Mouse (Mus musculus): ENCODE data around the gene Slc5a6.

Gene Slc5a6

DNA sequence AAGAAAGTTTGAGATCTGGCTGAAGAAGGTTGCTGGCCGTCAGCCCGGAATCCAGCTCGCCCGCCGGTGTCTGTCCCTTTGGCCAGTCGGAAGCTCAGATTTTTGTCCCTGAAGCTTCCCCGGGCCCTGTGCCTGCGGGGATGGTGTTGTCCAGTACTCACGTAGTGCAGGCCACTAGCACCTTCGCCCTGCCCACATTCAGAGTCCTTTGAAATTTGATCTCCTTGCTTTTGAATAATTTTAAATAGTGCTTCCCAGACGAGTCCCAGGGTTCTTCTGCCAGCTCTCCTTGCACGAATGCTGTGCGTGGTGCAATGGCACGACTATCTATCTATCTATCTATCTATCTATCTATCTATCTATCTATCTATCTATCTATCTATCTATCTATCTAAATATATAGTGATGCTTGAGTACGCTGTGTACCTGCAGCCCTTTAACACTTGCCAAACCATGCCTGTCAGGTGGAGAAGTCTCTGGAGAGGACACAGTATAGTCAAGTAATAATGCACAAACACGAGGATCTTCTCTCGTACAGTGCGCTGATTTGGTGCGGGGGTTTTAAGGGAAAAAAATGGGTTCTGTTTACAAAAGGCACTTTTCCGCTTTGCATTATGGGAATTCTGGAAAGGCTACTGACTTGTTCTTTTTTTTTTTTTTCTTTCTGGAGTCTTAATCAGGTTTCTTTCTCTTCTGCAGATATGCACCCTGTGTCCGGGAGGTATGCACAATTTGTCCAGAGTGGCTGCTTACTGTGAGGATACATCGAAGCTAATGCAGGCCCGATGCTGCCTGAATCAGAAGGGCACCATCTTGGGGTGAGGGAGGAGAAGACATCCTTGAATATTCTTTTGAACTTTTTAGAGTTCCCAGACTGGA lies at the start of gene Slc5a6:
Gene Slc5a6, minus strand, starts transcription at position 162 of the 879 bp plus-strand sequence.
- DNase-seq (ENCODE audit: low read depth, low spot score): peak; percentile 82

DNA sequence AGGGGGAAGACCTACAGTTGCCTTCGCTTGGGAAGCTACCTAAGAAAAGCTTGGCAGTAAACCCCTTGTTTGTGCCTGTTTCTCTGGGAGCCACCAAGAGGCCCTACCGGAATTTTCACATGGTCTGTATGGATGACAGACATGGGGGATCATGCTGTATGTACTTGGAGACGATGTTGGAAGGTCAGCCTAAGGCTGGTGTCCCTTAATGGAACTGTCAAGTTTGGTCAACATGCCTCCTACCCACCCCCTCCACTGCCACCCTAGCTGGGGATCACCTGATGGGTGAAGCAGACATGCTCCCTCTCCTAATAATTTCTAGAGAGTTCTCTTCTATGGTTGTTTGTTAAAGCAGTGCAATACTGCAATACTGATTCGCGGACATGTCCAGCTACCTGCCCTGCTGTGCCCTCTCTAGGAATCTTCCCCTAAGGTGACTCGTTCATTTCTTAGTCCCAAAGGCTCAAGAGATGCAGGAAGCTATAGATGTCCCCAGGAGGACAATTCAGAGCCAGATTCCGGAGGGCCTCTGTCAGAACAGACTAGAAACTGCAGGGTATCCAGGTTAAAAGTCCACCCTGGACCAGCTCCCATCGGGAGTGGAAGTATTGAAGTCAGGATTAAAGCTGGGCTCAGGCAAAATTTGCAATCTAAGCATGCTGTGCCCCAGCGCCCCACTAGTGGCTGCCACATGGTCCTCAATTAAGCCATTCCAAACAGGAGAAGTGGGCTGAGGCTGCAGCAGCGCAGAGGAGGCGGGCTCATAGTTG lies 47.2 kb upstream of the Slc5a6 start:
- DNase-seq (ENCODE audit: low read depth, low spot score): no peak

DNA sequence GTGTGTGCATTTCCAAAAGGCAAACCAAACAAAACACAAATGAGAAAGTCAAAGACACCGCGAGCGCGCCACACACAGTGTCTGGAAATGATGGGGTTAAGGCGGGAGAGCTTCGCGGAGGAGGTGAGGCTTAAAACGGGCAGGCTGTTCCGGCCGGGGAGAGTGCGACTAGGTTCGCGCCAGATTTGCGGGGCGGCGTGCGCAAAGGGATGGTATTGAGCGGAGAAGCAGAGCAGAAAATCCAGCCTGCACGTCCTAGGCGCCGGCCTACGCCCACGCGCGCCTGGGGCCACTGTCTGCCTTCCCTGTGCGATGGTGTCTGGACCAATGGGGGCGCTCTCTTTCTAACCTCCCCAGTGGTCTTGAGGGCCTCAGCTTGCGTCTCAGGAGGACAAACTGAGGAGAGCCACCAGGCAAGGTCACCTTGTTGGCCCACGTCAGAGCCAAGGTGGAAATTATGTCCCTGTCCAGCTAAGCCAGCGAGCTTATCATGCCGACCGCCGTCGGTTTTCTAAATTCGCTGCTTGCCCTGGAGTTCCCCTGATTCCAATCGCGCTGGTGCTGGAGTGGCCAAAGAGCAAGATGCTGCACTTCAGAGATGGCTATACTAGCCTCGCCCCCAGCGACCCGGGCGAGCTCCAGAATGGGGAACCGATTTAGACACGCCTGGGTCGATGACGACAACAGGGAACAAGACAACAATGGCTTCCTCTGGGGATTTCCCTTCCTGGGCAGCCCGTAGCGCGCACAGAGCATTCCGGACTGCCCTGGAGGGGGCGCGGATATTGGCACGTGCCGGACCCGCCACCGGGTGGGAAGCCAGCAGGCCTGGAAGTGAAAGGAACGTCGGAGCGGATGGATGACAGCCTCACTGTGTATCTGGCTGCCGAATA lies 46.3 kb upstream of the Slc5a6 start:
- peak; percentile 85 for DNase-seq (ENCODE audit: low read depth, low spot score)

DNA sequence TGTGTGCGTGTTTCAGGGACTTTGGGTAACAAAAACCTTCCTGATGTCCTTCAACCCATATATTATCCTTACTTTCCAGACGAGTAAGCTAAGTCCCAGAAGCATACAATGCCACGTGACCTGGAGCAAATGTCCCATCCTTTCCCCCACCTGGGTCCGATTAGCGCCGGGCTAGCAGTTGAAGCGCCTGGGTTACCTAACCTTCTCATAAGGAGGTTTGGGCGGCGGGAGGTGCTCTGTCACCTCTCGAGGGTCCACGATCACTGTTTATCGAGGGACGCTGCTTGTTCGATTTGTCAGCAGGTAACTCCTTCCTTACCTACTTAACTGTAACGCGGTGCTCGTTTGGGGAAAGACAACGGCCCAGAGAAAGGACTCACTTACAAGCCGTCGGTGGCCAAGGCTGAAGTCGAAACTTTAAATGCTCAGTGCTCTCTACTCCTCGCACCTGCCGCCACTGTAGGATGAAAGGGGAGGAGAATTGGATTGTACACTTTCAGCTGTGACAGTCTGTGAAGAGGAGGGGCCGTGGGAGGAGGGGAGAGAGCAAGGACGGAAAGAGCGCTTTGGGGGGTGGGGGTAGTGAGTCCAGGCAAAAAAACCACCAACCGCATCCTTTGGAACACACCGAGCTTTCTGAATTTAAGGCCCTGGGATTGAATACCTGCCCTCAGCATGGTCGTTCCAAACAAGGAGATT lies 45.5 kb upstream of the Slc5a6 start:
- DNase-seq (ENCODE audit: low read depth, low spot score): peak; percentile 39

DNA sequence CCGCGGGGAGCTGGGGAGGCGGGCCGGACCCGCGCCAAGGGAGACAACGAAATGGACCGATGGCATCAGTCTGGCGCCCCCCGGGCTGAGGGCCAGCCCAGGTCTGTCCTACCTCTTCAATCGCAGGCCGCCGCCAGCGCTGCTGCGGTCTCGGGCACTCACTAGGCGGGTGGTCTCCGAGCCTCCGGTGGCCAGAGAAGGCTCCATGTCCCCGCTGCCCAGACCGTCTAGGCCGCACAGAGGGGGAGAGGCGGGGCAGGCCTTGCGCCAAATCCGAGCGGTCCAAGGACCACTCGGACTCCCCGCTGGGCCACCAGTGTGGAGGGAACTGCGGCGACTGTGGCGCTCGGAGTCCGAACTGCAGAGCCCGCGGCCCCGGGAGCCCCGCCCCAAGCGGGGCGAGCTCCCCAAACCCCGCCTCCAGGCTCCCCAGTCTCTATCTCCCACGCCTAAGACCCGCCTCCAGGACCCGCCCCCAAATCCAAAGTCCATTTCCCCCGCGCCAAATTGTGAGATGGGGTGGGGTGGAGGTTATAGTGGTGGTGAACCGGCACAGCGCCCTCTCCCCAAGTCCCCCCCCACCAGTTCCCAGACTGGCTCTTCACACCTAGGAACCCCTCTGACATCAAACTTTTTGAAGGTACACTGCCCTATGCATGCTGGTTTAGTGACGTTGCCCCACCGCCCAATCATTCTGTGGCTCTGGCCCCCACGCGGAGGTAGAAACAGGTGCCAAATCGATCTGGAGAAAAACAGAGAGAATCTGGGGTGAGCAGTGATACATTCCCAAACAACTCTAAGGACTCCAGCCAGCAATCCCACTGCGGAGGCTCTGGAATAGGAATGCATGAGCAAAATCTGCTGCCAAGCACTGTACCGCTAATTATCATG lies 44.7 kb upstream of the Slc5a6 start:
- peak; percentile 67 for DNase-seq (ENCODE audit: low read depth, low spot score)

DNA sequence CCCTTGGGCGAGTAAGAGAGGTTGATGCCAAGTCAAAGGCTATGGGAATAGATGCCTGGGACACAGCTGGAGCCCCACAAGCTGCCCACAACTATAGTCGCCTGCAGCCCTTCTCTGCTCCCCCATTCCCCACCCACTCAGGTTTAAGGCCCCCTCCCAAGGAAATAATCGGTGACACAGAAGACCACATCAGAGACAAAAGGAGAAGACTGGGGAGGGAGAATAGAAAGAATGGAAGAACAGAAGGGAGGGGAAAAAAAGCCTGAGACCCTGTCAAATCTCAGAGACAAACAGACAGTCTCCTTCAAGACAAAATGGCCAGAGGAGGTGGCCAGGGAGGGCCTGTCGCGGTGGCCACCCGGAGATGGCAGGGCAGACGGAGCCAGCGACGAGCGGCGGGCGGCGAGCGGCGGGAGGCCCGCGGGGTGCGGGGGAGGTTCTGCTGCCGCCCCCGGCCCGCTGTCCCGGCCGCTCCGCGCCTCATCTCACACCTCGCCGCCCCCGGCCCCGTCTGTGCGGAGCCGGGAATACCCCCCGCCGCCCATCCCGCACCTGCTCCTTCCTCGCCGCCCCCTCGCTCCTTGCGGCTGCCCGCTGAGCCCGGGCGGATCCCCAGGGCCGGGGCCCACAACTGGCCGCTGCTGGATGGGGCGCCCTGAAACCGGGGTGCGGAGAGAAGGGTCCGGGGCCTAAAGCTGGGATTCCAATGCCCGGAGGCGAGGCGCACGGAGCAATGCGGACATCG lies 43.7 kb upstream of the Slc5a6 start:
- DNase-seq (ENCODE audit: low read depth, low spot score): no peak

DNA sequence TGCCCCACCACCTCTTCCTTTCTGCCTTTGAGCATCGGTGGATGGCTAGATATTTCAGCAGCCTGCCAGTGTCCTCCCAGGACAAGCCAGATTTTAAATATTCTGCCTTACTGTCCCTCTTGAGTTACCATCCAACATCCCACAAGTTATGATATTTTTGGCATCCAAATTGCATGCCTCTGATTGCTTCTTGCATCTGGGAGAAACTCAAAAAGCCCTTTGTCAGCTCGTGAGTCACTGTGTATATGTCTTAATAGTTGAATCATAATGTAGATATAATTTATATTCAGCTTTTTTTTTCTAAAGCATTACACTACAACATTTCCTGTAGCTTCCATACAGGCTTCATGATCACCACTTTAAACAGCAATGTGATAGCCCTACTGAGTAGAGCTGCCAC lies 38.4 kb upstream of the Slc5a6 start:
- DNase-seq (ENCODE audit: low read depth, low spot score): no peak

DNA sequence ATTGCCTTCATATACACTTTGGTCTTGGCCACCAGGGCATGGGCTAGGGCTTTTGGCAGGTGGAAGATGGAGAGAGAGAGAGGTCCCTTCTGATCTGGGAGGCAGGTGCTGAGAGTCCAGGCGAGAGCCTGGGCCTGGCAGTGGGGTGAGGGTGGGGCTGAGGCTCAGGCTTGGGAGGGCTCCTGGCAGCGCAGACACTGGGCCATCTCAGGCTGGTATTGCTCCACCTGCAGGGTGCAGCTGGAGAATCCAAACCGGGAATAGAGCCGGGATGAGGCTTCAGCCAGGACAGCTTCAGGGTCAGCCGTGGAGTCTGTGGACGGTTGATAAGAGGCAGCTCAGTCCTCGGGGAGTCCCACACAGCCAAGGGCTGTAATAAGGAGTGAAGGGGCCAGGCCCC lies 37.9 kb upstream of the Slc5a6 start:
- DNase-seq (ENCODE audit: low read depth, low spot score): no peak

DNA sequence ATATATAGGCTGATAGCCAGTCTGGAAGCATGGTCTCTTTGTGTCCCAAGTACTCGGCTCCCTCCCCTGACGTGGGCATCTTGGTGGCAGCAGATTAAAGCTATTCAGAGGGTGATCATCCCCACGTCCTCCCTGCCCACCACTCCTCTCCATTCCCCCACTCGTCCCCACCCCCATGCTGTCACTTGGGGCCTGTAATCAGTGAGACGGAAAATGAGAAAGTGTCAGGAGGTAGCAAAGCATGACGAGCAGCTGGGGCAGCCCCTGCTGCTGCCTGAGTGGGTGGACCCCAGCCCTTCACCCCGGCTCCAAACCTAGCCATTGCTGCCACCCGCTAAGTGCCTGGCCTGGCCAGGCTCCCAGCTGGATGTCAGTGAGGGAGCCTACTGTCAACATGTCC lies 35.2 kb upstream of the Slc5a6 start:
- no peak for DNase-seq (ENCODE audit: low read depth, low spot score)

DNA sequence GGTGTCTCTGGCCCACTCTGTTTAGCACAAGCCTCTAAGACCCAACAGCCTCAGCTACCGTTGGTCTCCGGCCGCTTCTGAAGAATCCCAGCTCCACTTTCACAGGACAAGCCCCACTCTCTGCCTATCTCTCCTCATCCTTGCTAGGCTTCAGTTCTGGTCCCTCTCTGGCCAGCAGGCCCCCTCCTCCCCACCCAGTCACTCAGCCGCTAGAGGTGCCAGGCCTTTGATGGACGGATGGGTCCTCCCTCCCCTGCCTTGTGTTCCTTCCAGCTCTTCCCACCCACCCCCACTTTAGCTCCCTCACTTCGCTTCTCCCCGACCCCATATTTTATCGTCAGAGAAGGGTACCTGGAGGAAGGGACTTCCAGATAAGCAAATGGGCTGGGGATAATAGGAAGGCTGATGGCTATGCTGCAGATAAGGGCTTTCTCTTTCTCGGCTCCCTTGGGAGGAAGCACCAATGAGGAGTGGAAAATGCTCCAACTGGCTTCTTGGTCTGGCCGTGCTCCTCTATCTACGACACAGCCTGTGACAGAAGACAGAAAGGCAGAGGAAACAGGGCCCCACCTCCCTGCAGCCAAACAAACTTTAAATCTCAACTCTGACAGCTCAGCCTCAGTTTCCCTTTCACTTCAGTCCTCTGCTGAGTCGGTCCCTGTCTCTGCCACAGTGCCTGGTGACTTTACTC lies 34.4 kb upstream of the Slc5a6 start:
- DNase-seq (ENCODE audit: low read depth, low spot score): no peak

DNA sequence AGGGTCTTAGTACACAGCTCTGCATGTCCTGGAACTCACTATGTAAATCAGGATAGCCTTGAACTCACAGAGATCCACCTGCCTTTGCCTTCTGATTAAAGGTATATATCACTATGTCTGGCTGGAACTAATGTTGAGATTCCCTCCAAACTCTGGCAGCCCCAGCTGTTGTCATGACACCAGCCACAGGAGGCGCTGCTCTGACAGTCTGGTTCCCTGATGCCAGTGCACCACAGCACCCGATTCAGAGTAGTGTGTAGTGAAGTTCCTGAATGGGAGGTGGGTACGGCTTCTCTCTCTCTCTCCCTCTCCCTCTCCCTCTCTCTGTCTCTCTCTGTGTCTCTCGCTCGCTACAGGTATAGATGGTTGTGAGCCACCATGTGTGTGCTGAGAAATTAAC lies 33.6 kb upstream of the Slc5a6 start:
- DNase-seq (ENCODE audit: low read depth, low spot score): peak; percentile 73

DNA sequence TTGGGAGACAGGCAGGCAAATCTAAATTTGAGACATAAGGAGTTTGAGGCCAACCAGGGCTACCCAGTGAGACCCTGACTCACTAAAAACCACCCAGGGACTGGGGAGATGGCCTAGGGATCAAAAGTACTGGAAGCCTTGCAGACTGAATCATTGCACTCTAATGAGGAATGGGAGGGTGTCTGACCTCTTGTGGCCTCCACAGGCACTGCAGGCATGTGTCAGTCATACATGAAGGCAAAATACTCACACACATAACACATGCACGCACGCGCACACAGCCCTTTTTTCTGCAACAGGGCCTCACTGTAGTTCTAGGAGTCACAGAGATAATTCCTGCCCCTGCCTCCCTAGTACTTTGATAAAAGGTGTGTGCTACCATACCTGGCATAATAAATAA lies 32.7 kb upstream of the Slc5a6 start:
- peak; percentile 79 for DNase-seq (ENCODE audit: low read depth, low spot score)

DNA sequence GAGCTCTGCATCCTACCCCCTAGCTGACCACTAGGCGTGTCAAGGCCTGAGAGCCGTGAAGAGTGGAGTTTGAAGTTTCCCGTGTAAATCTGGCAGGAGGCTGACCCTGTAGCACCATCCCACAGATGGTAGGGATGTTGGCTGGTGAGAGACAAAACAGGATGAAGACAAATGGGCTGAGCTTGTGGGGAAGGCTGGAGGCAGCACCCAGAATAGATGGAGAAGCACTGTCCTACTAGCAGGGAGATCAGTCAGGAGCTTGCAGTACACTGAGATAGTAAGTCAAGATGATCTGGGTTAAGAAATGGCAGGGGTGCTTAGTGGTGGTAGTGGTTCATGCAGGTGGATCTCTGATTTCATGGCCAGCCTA lies 32.1 kb upstream of the Slc5a6 start:
- DNase-seq (ENCODE audit: low read depth, low spot score): no peak

DNA sequence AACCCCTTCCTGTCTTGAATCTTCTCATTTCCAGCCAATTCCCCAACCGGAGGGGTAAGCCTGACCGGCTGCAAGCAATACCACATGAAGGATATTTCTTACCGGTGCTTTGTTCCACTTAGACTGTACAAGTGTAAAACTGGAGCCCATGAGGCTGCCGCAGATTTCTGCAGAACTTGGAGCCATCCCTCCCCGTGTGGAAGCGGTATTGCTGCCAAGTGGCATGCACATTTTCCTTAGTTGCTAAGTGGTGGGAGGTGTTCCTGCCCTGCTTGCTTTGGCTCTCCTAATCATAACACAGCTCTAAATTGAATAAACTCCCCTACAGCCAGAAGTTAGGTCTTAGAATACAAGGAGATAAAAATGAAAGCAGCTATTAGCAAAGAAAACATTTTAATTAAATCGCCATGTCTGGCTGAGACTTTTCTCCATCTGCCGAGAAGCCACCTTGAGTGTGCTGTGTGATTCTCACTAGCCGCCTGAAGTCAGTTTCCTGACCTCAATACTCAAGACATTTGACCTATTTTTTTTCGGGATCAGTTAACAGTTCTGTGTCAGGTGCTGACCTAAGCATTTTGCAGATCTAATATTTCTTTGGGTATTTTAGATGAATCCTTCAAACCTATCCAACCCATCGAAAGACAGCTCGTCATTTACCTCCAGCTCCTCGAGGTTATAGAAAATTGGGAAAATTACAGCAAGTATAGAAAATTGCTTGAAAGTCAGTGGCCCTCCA lies 31.5 kb upstream of the Slc5a6 start:
- DNase-seq (ENCODE audit: low read depth, low spot score): no peak

DNA sequence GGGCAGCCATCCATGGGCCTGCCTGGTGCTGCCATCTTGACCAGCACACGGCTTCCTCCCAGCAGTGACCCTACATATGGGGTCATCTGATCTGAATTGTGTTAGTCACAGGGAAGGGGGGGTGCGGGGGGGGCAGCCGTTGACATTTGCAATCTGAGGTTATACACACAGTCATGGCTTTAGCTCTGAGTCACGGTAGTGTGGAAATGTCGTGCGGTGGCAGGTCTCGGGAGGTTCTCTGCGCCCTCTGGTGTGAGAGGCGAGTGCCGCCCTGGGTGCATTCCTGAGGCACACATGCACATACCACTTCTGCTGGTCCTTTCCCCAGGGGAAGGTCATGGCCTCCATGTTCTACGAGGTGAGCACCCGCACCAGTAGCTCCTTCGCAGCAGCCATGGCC lies 27.6 kb upstream of the Slc5a6 start:
- peak; percentile 51 for DNase-seq (ENCODE audit: low read depth, low spot score)

DNA sequence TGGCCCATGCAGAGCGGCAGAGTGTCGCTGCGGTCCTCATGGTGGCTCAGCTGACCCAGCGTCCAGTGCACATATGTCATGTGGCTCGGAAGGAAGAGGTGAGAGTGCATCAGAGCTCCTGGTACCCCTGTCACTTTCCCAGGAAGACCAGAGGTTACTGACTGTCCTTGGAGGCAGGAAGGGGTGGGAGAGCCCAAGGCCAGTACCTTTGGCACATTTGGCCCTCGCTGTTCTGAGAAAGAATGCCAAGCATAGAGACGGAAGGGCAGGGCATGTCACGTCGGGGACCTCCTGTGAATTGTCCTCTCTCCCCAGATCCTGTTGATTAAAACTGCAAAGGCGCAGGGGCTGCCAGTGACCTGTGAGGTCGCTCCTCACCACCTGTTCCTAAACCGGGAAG lies 24.5 kb upstream of the Slc5a6 start:
- no peak for DNase-seq (ENCODE audit: low read depth, low spot score)

DNA sequence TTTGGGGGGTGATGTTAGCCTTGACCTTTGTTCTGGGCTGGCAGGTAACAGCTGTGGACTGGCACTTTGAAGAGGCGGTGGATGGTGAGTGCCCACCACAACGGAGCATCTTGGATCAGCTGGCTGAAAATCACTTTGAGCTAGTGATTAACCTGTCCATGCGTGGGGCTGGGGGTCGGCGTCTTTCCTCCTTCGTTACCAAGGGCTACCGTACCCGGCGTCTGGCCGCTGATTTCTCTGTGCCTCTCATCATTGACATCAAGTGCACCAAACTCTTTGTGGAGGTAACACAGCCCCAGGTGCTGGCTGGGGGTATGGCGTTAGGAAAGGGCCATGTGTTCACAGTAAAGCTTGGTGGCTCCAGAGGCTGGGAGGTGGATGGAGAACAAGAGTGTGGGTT lies 23.1 kb upstream of the Slc5a6 start:
- DNase-seq (ENCODE audit: low read depth, low spot score): no peak

DNA sequence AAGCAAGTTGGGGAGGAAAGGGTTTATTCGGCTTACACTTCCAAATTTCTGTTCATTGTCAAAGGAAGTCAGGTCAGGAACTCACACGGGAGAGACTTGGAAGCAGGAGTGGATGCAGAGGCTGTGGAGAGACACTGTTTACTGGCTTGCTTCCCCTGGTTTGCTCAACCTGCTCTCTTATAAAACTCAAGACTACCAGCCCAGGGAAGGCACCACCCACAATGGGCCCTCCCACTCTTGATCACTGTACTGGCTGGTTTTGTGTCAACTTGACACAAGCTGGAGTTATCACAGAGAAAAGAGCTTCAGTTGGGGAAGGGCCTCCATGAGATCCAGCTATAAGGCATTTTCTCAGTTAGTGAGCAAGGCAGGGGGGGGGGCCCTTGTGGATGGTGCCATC lies 22.3 kb upstream of the Slc5a6 start:
- no peak for DNase-seq (ENCODE audit: low read depth, low spot score)

Data from ZHBTc4 (cell line).